Mouse (Mus musculus): ENCODE results near the gene Ggcx. TPM values are rescaled to one million over a fixed set of nuclear protein-coding genes. Genes with fewer than 3 reads are reported as not detected.
A peak's percentile ranks its signal among the peaks of the same experiment; 100 is the strongest.

Gene Ggcx
- polyA plus RNA-seq, 1 experiment from 2014 or later = 13.8 TPM

GRCm38 (mm10) chr6:72389471-72389940 is 24.6 kb upstream of the Ggcx start:
- peaks cover 14% of the 10 kb centered on the region; the same call in 1 of the 2 replicates for H3K27me3 ChIP-seq
- ATAC-seq = no peak

GRCm38 (mm10) chr6:72389941-72390771 is 24.0 kb upstream of the Ggcx start, which contains the start of gene Vamp8:
Gene Vamp8 (minus strand): TSS chr6:72390703.
- H3K27ac ChIP-seq = no peak within 1 kb of the TSS

More at GRCm38 (mm10) chr6:72389471-72389940, 24.6 kb upstream of the Ggcx start:
- Histone ChIP-seq H3K36me3 (ENCODE audit: poor library complexity, severe bottlenecking) (no peaks in the 10 kb centered on the region), H3K4me1 (peaks cover 14% of the 10 kb centered on the region), H3K9ac (peak overlapping the region; percentile 59; the same call in 1 of the 2 replicates), H3K9me3 (replicated peaks) (no peaks in the 10 kb centered on the region), H3K27ac (no peak overlapping the region), H3K4me2 (peak overlapping the region; percentile 60), H3K4me3 (peak overlapping the region; percentile 38; the same call in 1 of the 2 replicates)
- 32% methylated on average over 13 of the region's 13 CpGs for WGBS

GRCm38 (mm10) chr6:72390795-72391521 is 23.1 kb upstream of the Ggcx start:
- Histone ChIP-seq H3K4me2 (peak overlapping the region; percentile 60), H3K27ac (no peak overlapping the region), H3K4me3 (peak overlapping the region; percentile 38; the same call in 1 of the 2 replicates), H3K27me3 (peaks cover 14% of the 10 kb centered on the region; the same call in 1 of the 2 replicates), H3K9ac (no peak overlapping the region), H3K4me1 (peaks cover 14% of the 10 kb centered on the region), H3K36me3 (ENCODE audit: poor library complexity, severe bottlenecking) (no peaks in the 10 kb centered on the region), H3K9me3 (replicated peaks) (no peaks in the 10 kb centered on the region)
- WGBS = 24% methylated on average over 12 of the region's 12 CpGs
- ATAC-seq = 0 out of 2 replicates have a peak, but pooled peaks have one; percentile 24

More at GRCm38 (mm10) chr6:72389941-72390771, 24.0 kb upstream of the Ggcx start, which contains the start of gene Vamp8:
- H3K9me3 ChIP-seq (replicated peaks) = no peaks in the 10 kb centered on the region
- peaks cover 14% of the 10 kb centered on the region for H3K4me1 ChIP-seq
- WGBS = 2% methylated on average over 33 of the region's 33 CpGs
- H3K4me2 ChIP-seq = peak within 1 kb of the TSS; percentile 60
- H3K4me3 ChIP-seq = peak within 1 kb of the TSS; percentile 38
- peak within 1 kb of the TSS; percentile 59 for H3K9ac ChIP-seq
- peak; percentile 41; the same call in 1 of the 2 replicates for ATAC-seq
- H3K36me3 ChIP-seq (ENCODE audit: poor library complexity, severe bottlenecking) = no peaks in the 10 kb centered on the region
- peaks cover 14% of the 10 kb centered on the region; the same call in 1 of the 2 replicates for H3K27me3 ChIP-seq

- Histone ChIP-seq H3K4me3 (no peak overlapping the region), H3K4me2 (no peak overlapping the region), H3K27me3 (peaks cover 14% of the 10 kb centered on the region; the same call in 1 of the 2 replicates), H3K36me3 (ENCODE audit: poor library complexity, severe bottlenecking) (no peaks in the 10 kb centered on the region), H3K27ac (no peak overlapping the region), H3K9me3 (replicated peaks) (no peaks in the 10 kb centered on the region), H3K4me1 (peaks cover 14% of the 10 kb centered on the region), H3K9ac (no peak overlapping the region)
- no peak for ATAC-seq
- 88% methylated on average over 5 of the region's 5 CpGs for WGBS
These were observed 21.8 kb upstream of the Ggcx start for GRCm38 (mm10) chr6:72392341-72392740.

GRCm38 (mm10) chr6:72396837-72397251 is 17.3 kb upstream of the Ggcx start:
- no peak for ATAC-seq
- H3K4me2 ChIP-seq = no peak overlapping the region
- no peaks in the 10 kb centered on the region for H3K27me3 ChIP-seq
- H3K36me3 ChIP-seq (ENCODE audit: poor library complexity, severe bottlenecking) = no peaks in the 10 kb centered on the region
- H3K4me3 ChIP-seq = no peak overlapping the region
- H3K9ac ChIP-seq = no peak overlapping the region
- 79% methylated on average over 10 of the region's 10 CpGs for WGBS
- H3K4me1 ChIP-seq = no peaks in the 10 kb centered on the region
- H3K27ac ChIP-seq = no peak overlapping the region
- H3K9me3 ChIP-seq (replicated peaks) = no peaks in the 10 kb centered on the region

- H3K36me3 ChIP-seq (ENCODE audit: poor library complexity, severe bottlenecking) = no peaks in the 10 kb centered on the region
- no peak overlapping the region for H3K27ac ChIP-seq
- no peak for ATAC-seq
- no peaks in the 10 kb centered on the region for H3K4me1 ChIP-seq
- no peak overlapping the region for H3K4me3 ChIP-seq
- no peaks in the 10 kb centered on the region for H3K27me3 ChIP-seq
- no peak overlapping the region for H3K4me2 ChIP-seq
- 76% methylated on average over 2 of the region's 2 CpGs for whole genome bisulfite sequencing
- H3K9me3 ChIP-seq (replicated peaks) = no peaks in the 10 kb centered on the region
- no peak overlapping the region for H3K9ac ChIP-seq
These were observed 14.1 kb upstream of the Ggcx start for GRCm38 (mm10) chr6:72399967-72400366.

- Histone ChIP-seq H3K9ac (no peak overlapping the region), H3K27ac (no peak overlapping the region), H3K4me3 (no peak overlapping the region), H3K4me2 (no peak overlapping the region), H3K9me3 (replicated peaks) (no peaks in the 10 kb centered on the region), H3K27me3 (no peaks in the 10 kb centered on the region), H3K36me3 (ENCODE audit: poor library complexity, severe bottlenecking) (no peaks in the 10 kb centered on the region), H3K4me1 (no peaks in the 10 kb centered on the region)
- 18% methylated on average over 7 of the region's 7 CpGs for WGBS
- no peak for ATAC-seq
These were observed 12.2 kb upstream of the Ggcx start for GRCm38 (mm10) chr6:72401875-72402274.

- no peak for ATAC-seq
- Histone ChIP-seq H3K4me3 (no peak overlapping the region), H3K4me1 (no peaks in the 10 kb centered on the region), H3K27me3 (no peaks in the 10 kb centered on the region), H3K9me3 (replicated peaks) (no peaks in the 10 kb centered on the region), H3K36me3 (ENCODE audit: poor library complexity, severe bottlenecking) (no peaks in the 10 kb centered on the region), H3K9ac (no peak overlapping the region), H3K4me2 (no peak overlapping the region), H3K27ac (no peak overlapping the region)
- 84% methylated on average over 7 of the region's 7 CpGs for WGBS
These were observed 8.8 kb upstream of the Ggcx start for GRCm38 (mm10) chr6:72405356-72405755.

- Histone ChIP-seq H3K27ac (no peak overlapping the region), H3K4me3 (no peak overlapping the region), H3K4me2 (no peak overlapping the region), H3K9ac (no peak overlapping the region), H3K36me3 (ENCODE audit: poor library complexity, severe bottlenecking) (no peaks in the 10 kb centered on the region), H3K27me3 (no peaks in the 10 kb centered on the region), H3K9me3 (replicated peaks) (no peaks in the 10 kb centered on the region), H3K4me1 (no peaks in the 10 kb centered on the region)
- peak; percentile 68 for ATAC-seq
- WGBS = 3% methylated on average over 5 of the region's 5 CpGs
These were observed 7.0 kb upstream of the Ggcx start for GRCm38 (mm10) chr6:72407119-72407518.

GRCm38 (mm10) chr6:72409567-72409966 is 4.5 kb upstream of the Ggcx start:
- Histone ChIP-seq H3K27me3 (no peaks in the 10 kb centered on the region), H3K36me3 (ENCODE audit: poor library complexity, severe bottlenecking) (no peaks in the 10 kb centered on the region), H3K4me2 (no peak overlapping the region), H3K4me3 (no peak overlapping the region), H3K27ac (no peak overlapping the region), H3K9me3 (replicated peaks) (no peaks in the 10 kb centered on the region), H3K9ac (no peak overlapping the region), H3K4me1 (peaks cover 3% of the 10 kb centered on the region)
- ATAC-seq = no peak
- 19% methylated on average over 3 of the region's 3 CpGs for WGBS

- Histone ChIP-seq H3K4me2 (no peak overlapping the region), H3K9me3 (replicated peaks) (no peaks in the 10 kb centered on the region), H3K4me1 (peaks cover 7% of the 10 kb centered on the region), H3K27ac (no peak overlapping the region), H3K36me3 (ENCODE audit: poor library complexity, severe bottlenecking) (no peaks in the 10 kb centered on the region), H3K27me3 (no peaks in the 10 kb centered on the region), H3K9ac (no peak overlapping the region), H3K4me3 (no peak overlapping the region)
- no peak for ATAC-seq
- 10% methylated on average over 1 of the region's 1 CpGs for WGBS
These were observed 4.1 kb upstream of the Ggcx start for GRCm38 (mm10) chr6:72410003-72410402.

GRCm38 (mm10) chr6:72410518-72410917 is 3.6 kb upstream of the Ggcx start:
- Histone ChIP-seq H3K36me3 (ENCODE audit: poor library complexity, severe bottlenecking) (no peaks in the 10 kb centered on the region), H3K4me1 (peaks cover 10% of the 10 kb centered on the region), H3K9ac (no peak overlapping the region)

More at GRCm38 (mm10) chr6:72410518-72410917, 3.6 kb upstream of the Ggcx start:
- Histone ChIP-seq H3K27me3 (no peaks in the 10 kb centered on the region), H3K4me3 (no peak overlapping the region), H3K9me3 (replicated peaks) (no peaks in the 10 kb centered on the region), H3K27ac (no peak overlapping the region), H3K4me2 (no peak overlapping the region)
- ATAC-seq = no peak
- WGBS = 87% methylated on average over 7 of the region's 7 CpGs

Measured in forebrain, embryonic 13.5 days (tissue).